Mouse (Mus musculus): Measurements from ENCODE around the gene Coq10a.

The Coq10a gene

GRCm38 (mm10) chr10:128388941-128389340 is 20.1 kb upstream of the Coq10a start:
- no peak for DNase-seq (ENCODE audit: inconsistent age in 2 of 2, low spot score in 1 of 2)

DNA sequence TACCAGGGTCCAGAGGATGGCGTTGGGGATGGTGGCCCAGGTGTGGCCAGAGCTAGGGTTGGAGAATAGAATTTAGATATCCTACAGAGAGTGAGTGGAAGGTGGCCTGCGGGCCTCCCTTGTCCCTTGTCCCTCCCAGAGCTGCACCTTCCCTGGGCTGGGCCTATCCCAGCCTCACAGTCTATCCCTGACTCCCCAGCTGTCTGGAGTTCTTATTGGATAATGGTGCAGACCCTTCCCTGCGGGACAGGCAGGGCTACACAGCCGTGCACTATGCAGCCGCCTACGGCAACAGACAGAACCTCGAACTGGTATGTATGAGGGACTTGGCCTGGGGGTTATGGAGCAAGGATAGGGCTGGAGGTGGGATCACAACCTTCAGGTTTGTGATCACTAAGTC is 17.1 kb upstream of the Coq10a start:
- DNase-seq (ENCODE audit: inconsistent age in 2 of 2, low spot score in 1 of 2): no peak

GRCm38 (mm10) chr10:128382482-128382881 is 13.7 kb upstream of the Coq10a start:
- no peak for DNase-seq (ENCODE audit: inconsistent age in 2 of 2, low spot score in 1 of 2)

DNA sequence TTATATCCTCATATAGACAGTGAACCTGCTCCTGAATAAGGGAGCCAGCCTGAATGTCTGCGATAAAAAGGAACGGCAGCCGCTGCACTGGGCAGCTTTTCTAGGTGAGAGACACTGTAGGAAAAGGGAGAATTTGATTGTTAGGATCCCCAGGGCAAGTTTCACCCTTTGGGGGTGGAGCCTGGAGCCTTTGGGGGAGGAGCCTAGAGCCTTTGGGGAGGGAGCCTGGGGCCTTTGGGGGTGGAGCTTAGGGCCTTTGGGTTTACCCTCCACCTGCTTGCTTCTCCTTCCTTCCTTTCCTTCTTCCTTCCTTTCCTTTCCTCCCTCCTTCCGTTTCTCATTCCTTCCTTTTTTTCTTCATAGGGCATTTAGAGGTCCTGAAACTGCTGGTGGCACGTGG is 11.8 kb upstream of the Coq10a start:
- DNase-seq (ENCODE audit: inconsistent age in 2 of 2, low spot score in 1 of 2): no peak

- DNase-seq (ENCODE audit: inconsistent age in 2 of 2, low spot score in 1 of 2): no peak
Measured at GRCm38 (mm10) chr10:128379260-128379659, 10.5 kb upstream of the Coq10a start.

DNA sequence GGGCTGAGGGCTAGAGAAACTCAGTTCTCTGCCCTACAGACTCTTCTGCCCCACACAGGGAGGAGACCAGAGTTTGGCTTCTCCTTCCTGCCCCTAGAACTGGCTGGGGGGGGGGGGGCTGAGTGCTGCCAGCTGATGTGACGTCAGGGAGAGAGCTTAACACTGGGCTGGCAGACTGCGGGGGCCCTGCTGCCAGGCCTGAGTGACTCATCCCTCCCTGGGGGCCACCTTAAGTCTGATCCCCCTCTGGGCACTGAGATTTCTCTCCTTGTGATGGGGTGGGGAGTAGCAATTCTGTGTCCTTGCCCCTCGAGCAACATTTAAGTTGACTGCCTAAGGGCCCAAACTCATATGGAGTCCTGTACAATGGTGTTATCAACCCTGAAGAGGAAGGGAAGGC is 9.7 kb upstream of the Coq10a start:
- peak; percentile 64 to 71 for DNase-seq (ENCODE audit: inconsistent age in 2 of 2, low spot score in 1 of 2)

- peak in 1 of 2 experiments; percentile 57 for DNase-seq (ENCODE audit: inconsistent age in 2 of 2, low spot score in 1 of 2)
Measured at GRCm38 (mm10) chr10:128377940-128378448, 9.2 kb upstream of the Coq10a start.

- peak in 1 of 2 experiments; percentile 66 for DNase-seq (ENCODE audit: inconsistent age in 2 of 2, low spot score in 1 of 2)
Measured at GRCm38 (mm10) chr10:128377222-128377939, 8.6 kb upstream of the Coq10a start.

DNA sequence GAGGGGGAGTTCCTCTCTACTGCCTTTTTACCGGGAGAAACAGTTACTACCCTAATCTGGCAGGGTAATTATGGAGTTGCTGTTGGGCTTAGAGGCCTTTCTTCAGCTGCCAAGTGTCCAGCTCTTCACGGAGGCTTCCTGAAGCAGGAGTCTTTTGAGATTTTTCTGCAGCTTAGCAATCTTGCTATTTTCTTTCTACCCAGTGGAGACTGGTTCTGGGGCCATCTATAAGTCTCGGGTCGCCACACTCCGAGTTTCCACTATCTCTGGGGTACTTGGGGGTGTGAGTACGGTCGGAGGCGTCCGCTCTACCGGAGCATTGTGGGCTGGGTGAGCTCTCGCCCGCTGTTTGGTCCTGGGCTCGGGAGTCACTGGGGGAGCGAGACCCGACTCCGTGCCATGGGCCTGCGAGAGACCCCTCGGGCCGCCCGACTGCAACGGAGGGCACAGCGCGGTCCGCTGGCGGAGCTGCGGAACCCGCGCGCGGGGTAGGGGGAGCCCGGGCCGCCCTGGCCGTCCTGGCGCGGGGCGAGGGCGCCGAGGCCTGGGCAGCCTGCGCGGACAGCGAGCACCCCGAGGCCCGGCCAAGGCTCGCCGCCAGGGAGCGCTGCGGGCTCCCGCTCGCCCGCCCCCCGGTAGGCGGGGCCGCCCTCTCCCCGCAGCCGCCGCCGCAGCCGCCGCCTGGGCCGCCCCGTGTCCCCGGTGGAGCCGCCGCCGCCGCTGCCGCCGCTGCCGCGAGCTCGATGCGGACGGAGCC is 7.8 kb upstream of the Coq10a start, which contains the start of gene Ankrd52:
Gene Ankrd52, plus strand, starts transcription at position 661 of the 757 bp plus-strand sequence.
- peak; percentile 93 to 97 for DNase-seq (ENCODE audit: inconsistent age in 2 of 2, low spot score in 1 of 2)

GRCm38 (mm10) chr10:128376099-128376454 is 7.3 kb upstream of the Coq10a start:
- DNase-seq (ENCODE audit: inconsistent age in 2 of 2, low spot score in 1 of 2): no peak

- peak in 1 of 2 experiments; percentile 31 for DNase-seq (ENCODE audit: inconsistent age in 2 of 2, low spot score in 1 of 2)
Measured at GRCm38 (mm10) chr10:128374393-128374792, 5.6 kb upstream of the Coq10a start.

DNA sequence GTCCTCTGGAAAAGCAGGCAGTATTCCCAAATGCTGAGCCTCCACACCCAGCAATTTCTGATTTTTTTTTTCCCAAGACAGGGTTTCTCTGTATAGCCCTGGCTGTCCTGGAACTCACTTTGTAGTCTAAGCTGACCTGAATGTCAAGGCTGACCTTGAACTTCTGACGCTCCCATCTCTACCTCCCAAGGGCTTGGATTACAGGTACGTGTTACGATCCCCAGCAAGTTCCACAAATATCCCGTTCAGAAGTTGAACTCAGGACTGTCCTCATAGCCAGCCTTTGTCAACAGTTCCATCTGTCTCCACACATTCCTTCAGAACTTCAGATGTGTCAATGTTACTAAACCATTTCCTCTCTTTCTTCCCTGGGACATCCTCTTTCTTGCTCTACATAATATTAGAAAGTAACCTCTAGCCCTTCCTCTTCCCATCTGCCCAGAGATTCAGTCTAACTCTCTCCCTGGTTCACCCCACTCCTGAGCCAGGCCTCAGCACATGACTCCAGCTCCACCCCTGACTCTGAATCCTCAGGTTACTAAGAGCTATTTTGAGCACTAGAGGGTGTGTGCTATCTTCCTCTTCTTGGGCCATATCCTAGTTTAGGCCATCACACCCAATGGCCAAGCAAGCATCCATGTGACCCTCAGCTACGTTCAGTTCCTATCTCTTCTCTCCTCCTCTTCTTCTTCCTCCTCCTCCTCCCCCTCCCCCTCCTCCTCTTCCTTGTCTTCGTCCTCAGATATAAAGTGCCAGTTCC is 4.4 kb upstream of the Coq10a start:
- no peak for DNase-seq (ENCODE audit: inconsistent age in 2 of 2, low spot score in 1 of 2)

GRCm38 (mm10) chr10:128372142-128372541 is 3.3 kb upstream of the Coq10a start:
- no peak for DNase-seq (ENCODE audit: inconsistent age in 2 of 2, low spot score in 1 of 2)

- no peak for DNase-seq (ENCODE audit: inconsistent age in 2 of 2, low spot score in 1 of 2)
Measured at GRCm38 (mm10) chr10:128370601-128371000, 1.8 kb upstream of the Coq10a start.

DNA sequence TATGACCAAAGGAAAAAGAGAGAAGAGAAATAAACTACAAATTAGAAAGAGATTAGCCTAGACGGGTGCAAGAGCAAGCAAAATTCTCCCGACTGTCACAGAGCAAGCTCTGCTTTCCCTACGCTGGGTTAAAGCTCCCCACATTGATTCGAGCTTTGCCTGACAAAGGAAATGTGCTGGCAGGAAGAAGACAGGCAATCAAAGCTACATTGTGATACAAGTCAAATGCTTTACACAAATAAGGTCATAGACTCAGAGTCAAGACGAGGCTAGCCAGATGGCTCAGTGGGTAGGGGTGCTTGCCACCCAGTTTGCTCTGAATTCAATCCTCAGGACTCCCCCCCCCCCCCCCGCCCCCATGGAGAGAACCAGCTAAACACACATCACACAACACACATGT is 1.2 kb upstream of the Coq10a start:
- DNase-seq (ENCODE audit: inconsistent age in 2 of 2, low spot score in 1 of 2): no peak

- DNase-seq (ENCODE audit: inconsistent age in 2 of 2, low spot score in 1 of 2): no peak
Measured at GRCm38 (mm10) chr10:128369599-128369998, 802 bp upstream of the Coq10a start.

DNA sequence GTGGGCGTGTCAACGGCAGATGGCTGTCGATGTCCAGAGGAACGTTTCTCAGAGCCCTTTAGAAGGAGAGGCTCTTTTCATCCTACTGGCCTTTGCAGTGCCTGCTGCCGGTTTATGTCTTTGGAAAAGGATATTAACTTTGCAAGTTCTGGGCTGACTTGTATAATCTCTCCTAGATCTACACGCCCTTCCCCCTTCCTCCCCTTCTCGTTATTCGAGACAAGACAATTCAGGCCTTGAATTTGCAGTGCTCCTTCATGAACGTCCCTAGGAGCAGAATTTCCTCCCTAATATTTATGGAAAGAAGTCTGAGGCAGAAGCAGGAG is 384 bp upstream of the Coq10a start:
- no peak for DNase-seq (ENCODE audit: inconsistent age in 2 of 2, low spot score in 1 of 2)

GRCm38 (mm10) chr10:128367899-128368401 is 847 bp downstream of the Coq10a start:
- DNase-seq (ENCODE audit: inconsistent age in 2 of 2, low spot score in 1 of 2): no peak

DNA sequence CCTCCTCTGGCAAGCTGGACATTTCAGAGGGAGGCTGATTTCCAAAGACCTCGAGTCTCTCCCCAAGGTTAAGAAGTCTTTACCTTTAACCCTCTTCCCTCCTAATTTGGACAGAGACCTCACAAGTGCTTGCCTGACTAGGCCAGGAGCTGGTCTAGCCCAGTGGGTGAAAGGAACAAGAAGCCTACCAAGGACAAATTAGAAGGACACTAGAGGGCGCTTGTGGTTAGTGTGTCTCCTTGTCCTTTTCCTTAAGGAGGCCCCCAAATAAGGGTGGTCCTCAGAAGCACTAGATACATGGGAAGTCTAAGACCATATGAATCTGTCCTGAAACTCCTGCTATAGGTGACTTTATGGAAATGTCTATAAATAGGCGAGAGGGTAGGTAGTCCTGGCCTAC is 6.2 kb downstream of the Coq10a start:
- peak in 1 of 2 experiments; percentile 85 for DNase-seq (ENCODE audit: inconsistent age in 2 of 2, low spot score in 1 of 2)

GRCm38 (mm10) chr10:128361836-128362235 is 7.0 kb downstream of the Coq10a start:
- peak in 1 of 2 experiments; percentile 72 for DNase-seq (ENCODE audit: inconsistent age in 2 of 2, low spot score in 1 of 2)

GRCm38 (mm10) chr10:128359226-128359625 is 9.6 kb downstream of the Coq10a start:
- DNase-seq (ENCODE audit: inconsistent age in 2 of 2, low spot score in 1 of 2): peak; percentile 64 to 90
